Mouse (Mus musculus) thymus, postnatal 0 days (tissue): ENCODE results near the gene Nme1. TPM values are rescaled to one million over a fixed set of nuclear protein-coding genes. Genes with fewer than 3 reads are reported as not detected.

Experiments used
- DNase-seq: peaks from one replicate; pipeline ENCODE4 v3.0.0-alpha.2; 2015; ENCODE audit warnings: low spot score
- polyA plus RNA-seq: library from polyadenylated mRNA; unstranded; fragments of >200 nt; fragmentation: Nextera tagmentation; extraction: Ambion mirVana; gene quantifications from 2 replicates; pipeline ENCODE4 v1.2.1, GENCODE M21; 2015

Gene Nme1
- polyA plus RNA-seq = 200 and 230 TPM in 2 replicates

GRCm38 (mm10) chr11:93968005-93968847 is at the start of gene Nme1, which contains the start of gene Gm20390:
Nme1 (minus strand) TSS chr11:93968521.
Gm20390 (minus strand) TSS chr11:93968293.
- peak; percentile 99 for DNase-seq

GRCm38 (mm10) chr11:94003346-94003745 is 35.0 kb upstream of the Nme1 start:
- no peak for DNase-seq

DNA sequence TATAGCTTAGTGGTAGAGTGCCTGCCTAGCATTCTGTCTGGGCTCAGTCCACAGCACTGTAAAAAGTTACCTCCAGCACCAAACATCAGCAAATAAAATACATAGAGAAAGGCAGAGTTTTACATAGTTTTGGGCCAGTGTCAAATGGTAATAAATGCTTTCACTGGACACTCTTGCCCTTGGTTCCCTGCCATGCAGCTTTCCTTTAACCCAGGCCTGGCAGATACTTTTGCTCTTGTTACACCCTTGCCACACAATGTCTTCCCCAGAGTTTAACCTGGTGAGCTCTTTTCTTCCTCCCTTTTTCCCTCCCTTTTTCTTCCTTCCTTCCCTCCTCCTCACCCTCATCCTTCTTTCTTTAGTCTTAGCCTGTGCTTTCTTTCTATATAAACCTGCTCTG is 31.0 kb upstream of the Nme1 start:
- no peak for DNase-seq

- DNase-seq = peak; percentile 25
These were observed 28.9 kb upstream of the Nme1 start for GRCm38 (mm10) chr11:93997141-93997775.

DNA sequence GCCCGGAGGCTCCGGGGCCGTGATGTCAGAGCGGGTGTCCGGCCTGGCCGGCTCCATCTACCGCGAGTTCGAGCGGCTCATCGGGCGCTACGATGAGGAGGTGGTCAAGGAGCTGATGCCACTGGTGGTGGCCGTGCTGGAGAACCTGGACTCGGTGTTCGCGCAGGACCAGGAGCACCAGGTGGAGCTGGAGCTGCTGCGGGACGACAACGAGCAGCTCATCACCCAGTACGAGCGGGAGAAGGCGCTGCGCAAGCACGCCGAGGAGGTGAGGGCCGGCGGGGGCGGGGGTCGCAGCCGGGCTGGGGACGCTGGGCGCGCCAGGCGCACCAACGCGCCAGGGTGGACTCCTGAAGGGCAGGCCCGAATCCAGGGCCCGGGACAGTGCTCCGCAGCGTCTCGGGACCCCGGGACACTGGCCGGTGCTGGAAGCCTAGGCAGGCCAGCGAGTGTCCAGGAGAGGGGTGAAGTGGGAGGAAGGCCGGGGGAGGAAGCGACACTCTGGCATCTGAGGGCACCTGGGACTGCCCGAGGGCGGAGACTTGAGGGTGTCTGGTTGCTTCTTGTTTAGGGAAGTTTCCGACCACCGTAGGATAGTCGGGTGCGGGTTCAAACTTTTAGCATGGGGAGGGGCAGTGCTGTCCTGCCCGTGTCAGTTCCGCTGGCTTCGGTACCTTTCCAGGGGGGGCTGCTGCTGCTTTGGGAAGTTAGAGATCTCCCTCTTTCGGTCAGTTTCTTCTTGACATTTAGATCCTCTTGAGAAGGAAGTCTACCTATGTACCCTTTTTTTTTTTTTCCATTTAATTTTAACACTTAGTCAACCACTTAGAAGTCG is 28.2 kb upstream of the Nme1 start:
- DNase-seq = peak; percentile 46

DNA sequence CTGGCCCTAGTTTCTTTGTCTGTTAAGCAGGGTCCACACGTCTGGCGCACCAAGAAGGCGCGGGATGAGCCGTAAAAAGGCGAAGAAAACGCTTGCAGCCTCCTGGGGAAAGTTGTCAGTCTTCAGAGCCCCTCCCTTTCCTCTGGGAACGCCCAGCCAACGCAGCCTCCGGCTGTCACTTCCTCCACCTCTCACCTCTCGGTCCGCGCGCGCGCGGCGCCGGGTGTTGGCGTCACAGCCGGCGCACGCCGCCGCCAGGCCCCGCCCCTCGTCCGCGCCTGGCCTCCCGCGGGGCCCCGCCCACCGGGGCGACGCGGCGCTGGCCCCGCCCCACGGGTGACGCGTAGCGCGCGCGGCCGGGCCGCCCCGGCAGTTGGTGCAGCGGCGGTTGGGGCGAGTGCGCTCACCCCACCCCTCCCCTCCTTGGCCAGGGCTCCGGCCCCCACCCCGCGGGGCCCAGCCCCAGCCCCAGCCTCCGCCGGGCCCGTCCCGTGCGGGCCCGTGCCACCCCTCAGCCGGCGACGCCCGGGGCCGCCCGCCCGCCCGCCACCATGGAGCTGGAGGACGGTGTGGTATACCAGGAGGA is 27.5 kb upstream of the Nme1 start, which contains the start of gene Spag9:
Gene Spag9, plus strand, starts transcription at position 372 of the 586 bp plus-strand sequence.
- DNase-seq = peak; percentile 96

GRCm38 (mm10) chr11:93995111-93995719 is 26.9 kb upstream of the Nme1 start:
- DNase-seq = peak; percentile 60

DNA sequence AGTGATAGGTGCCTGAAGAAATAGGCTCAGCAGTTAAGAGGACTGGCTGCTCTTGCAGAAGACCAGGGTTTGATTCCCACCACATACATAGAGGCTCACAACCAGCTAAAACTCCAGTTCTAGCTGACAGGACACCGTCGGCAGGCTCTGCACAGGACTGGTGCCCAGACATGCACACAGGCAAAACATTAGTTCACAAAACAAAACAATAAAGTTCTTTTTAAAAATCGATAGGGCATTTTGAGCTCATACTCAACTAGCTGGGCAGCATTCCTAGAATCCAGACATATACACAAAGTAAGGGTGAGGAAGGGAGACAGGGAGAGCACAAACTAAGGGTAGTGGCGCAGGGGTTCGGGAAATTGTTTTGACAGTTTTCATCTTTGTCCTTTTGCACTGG is 26.2 kb upstream of the Nme1 start:
- DNase-seq = no peak

DNA sequence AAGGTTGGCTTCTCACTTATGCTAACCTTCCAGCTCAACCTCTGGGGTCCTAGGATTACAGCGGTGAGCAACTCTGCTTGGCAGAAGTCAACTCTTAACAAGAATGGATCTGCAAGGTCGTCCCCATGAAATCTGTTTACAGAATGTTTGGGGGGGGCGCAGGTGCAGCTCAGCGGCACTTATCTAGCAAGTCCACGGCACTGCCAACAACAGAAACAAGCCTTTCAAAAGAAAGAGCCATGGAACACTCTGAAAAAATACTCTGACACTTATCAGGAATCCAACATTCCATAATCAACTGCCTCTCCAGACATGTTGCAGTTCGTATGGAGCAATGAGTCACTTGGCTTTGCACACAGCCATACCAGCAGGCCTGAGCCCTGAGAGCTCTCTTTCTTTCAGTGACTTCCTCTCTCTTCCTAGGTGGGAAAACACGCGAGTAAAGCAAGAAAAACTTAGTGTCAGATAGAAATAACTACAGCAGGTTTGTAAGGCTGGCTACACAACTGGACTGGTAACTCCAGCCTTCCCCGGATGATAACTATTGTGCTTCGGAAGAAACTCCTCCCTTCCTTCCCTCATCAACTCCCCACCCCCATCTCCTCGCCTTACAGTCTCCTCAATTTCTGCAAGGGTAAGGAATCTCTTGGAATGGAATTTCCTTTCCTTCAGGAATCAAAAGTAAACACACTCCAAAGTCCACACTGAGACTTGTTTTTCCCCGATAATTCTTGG is 20.2 kb upstream of the Nme1 start:
- no peak for DNase-seq

- DNase-seq = no peak
These were observed 19.5 kb upstream of the Nme1 start for GRCm38 (mm10) chr11:93987625-93988327.

DNA sequence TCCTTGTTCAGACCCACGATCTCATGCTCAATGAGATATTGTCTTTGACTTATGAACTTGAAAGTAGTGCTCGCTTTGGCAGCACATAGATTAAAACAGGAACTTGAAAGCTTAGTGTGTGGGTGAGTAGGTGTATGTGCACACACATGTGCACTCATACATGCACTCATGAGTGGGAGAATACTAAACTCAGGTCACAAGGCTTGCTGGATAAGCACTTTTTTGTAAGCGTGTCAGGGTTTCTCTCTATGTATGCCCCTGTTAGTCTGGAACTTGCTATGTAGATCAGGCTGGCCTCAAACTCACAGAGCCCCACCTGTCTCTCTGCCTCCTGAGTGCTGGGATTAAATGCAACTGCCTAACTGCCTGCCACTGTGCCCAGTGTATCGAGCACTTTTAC is 18.7 kb upstream of the Nme1 start:
- no peak for DNase-seq

GRCm38 (mm10) chr11:93986298-93986697 is 18.0 kb upstream of the Nme1 start:
- DNase-seq = no peak

GRCm38 (mm10) chr11:93985265-93985664 is 16.9 kb upstream of the Nme1 start:
- DNase-seq = no peak

- no peak for DNase-seq
These were observed 16.3 kb upstream of the Nme1 start for GRCm38 (mm10) chr11:93984619-93985018.

- no peak for DNase-seq
These were observed 11.3 kb upstream of the Nme1 start for GRCm38 (mm10) chr11:93979502-93980049.

- no peak for DNase-seq
These were observed 4.6 kb upstream of the Nme1 start for GRCm38 (mm10) chr11:93972951-93973350.

DNA sequence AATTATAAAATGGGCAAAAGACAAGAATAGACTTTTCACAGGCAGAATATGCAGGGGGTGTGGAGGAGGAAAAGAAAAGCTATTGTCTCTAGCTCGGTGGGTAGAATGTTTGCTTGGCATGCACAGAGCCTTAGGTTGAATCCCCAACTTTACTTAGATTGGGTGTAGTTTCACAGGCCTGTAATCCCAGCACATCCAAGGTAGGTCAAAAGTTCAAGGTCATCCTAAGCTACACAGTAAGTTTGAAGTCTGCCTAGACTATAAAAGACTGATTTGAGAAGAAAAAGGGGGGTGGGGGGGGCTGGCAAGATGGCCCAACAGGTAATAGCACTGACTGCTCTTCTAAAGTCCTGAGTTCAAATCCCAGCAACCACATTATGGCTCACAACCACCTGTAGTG is 1.5 kb upstream of the Nme1 start:
- DNase-seq = no peak

DNA sequence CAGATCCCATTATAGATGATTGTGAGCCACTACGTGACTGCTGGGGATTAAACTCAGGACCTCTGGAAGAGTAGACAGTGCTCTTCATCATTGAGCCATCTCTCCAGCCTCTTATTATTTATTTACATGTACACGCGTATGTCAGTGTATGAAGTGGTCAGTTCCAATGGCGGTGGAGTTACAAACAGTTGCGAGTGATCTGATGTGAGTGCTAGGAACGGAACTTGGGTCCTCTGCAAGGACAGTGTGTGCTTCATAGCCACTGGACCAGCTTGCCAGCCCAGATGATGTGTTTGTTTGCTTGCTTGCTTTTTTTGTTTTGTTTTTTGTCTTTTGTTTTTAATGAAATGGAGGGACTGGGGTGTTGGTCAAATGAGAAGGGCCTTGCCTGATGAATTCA is 850 bp upstream of the Nme1 start:
- no peak for DNase-seq

DNA sequence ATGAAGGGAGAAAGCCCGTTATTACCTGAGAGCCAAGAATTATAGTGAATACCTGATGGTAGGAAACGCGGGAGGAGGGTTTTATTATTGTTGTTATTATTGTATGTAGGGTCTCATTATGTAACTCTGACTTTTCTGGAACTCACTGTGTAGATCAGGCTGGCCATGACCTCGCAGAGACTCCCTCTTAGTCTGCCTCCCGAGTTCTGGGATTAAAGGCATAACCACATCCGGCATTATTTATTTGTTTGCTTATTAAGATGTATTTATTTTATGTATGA is 467 bp upstream of the Nme1 start:
- no peak for DNase-seq
